Mouse (Mus musculus) kidney, postnatal 36 days (tissue): Measurements from ENCODE around the gene Il27ra.
"Not testable (repeated sequence)": the region's sequence is repeated elsewhere in the genome, so short reads cannot be mapped to it uniquely, and the experiment has no call there.

Source experiments
- DNase-seq, 2 experiments: peaks; one replicate each; pipeline ENCODE4 v3.0.0; 2021 to 2022; ENCODE audit warnings: mixed read lengths in 2 of 2

Gene Il27ra

DNA sequence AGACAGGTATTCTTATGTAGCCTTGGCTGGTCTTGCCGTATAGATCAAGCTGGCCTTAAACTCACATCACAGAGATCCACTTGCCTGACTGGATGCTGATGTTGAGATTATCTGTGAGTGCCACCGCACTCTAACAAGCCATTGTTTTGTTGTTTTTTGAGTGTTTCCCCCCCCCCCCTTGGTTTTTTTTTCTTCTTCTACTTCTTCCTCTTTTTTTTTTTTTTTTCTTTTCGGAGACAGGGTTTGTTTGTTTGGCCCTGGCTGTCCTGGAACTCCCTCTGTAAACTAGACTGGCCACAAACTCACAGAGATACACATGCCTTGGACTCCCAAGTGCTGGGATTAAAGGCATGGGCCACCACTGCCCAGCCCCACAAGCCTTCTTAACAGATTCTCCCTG, 48.4 kb downstream of the Il27ra start:
- no peak for DNase-seq

DNA sequence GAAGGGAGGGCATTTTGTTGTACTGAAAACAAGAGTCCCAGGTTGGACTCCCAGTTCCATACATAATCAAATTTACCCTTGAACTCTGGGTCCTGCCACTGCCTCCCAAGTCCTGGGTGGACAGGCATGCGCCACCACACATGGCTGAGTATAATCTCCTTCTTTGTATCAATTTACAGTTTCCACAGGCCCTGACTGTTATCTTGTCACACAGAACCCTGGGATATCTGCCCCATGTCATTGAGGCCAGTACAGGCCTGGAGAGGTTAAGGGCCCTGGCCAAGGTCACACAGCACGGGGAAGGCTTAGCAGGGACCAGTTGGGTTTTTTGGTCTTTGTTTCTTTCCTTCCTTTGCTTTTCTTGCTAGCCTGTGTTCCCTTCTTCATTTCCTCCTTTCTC, 49.9 kb downstream of the Il27ra start:
- DNase-seq = no peak

DNA sequence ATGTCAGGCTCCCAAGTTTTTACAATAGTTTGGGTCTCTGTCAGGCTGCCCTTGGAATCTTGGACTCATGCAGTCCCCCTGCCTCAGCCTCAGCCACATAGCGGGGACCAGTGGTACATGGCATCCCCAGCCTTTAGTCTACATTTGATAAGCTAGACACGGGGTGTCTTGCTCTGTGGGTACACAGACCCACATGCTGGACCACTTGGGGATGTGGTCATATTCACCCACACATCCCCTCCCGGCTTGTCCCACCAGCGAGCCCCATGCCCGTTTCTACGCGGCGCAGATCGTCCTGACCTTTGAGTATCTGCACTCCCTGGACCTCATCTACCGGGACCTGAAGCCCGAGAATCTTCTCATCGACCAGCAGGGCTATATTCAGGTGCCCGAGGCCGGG, 52.2 kb downstream of the Il27ra start:
- no peak for DNase-seq

DNA sequence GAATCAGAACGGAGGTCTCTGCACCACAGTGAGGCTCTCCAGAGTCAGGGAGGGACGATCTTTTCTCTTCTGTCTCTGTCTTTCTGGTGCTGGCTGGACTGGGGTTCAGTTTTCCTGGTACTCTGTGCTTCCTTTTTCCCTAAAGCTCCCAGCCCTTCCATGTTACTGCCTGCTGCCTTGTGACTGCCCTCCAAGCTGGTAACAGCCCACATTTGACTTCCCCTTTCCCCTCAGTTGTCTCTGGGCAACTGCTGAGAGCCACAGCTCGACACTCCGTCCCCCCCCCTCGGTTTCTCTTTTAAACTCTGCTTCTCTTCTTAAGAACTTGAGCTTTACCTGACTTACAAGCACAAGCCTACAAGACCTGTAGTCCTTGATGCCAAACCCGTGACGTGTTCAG, 53.1 kb downstream of the Il27ra start:
- no peak for DNase-seq

DNA sequence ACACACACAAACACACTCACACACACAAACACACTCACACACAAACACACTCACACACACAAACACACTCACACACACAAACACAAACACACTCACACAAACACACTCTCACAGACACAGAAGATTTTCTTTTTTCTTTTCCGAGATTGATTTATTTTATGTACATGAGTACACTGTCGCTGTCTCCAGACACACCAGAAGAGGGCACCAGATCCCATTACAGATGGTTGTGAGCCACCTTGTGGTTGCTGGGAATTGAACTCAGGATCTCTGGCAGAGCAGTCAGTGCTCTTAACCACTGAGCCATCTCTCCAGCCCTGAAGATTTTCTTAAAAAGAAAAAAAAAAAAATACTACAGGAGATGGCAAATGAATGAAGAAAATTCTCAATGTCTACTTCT, 59.2 kb downstream of the Il27ra start:
- not testable (repeated sequence) for DNase-seq

DNA sequence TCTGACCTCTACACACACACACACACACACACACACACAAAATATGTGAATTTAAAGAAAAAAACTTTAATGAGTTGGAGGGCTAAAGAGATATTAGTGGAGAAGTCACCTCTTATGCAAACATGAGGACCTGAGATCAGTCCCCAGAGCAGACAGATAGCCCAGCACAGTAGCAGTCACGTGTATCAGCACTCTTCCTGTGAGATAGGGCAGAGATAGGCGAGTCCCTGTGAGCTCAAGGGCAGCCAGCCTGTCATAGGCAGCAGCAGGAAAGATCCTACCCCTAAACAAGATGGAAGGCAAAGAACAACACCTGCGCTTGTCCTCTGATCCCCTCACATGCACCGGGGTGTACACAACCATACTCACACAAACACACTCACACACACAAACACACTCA, 59.9 kb downstream of the Il27ra start:
- DNase-seq = no peak

DNA sequence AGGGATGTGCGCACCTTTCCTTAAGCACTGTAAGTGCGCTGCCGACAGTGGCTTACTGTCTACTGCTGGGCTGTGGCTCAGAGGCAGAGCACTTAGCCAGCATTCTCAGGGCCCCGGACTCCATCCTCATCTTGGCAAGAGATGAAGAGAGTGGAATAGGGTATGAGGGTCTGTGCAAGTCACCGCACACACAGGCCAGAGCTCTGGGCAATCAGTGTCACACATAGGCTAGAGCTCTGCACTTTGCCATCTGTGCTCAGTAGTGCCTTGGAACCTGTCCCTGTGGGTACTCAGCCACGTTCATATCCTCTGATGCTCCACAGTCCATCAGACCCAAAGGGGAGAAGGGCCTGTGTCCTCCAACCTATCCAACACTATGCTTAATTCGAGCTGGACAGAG, 60.9 kb downstream of the Il27ra start:
- no peak for DNase-seq

DNA sequence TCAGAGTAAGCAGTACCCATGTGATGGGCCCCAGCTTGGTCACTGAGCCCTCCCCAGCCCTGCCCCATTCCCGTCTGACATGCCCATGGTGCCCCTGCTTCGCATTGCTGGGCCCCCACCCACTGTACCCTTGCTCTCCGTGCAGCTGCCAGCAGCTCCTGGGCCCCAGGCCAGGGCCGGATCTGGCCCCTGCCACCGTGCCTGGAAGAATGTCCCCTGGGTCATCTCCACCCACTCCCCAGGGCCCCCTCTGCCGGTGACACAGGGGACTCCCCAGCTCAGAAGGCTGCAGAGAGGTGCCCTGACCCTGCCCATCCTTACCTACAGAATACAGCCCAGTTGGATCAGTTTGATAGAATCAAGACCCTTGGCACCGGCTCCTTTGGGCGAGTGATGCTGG, 61.5 kb downstream of the Il27ra start:
- peak in 1 of 2 experiments; percentile 40 for DNase-seq
